Mouse (Mus musculus) naive thymus-derived CD4-positive, alpha-beta T cell, adult 2 months (primary cell): ENCODE measurements around the gene Adra1d.

Experiments used
- DNase-seq: peaks from one replicate; pipeline ENCODE4 v3.0.0-alpha.2; 2011; ENCODE audit warnings: low read depth

Gene Adra1d

GRCm38 (mm10) chr2:131496125-131496820 is 65.8 kb downstream of the Adra1d start:
- no peak for DNase-seq
